Mouse (Mus musculus) megakaryocyte, embryonic 14.5 days (primary cell): ENCODE results near the gene Rnf121.

Source experiments
- FLI1 ChIP-seq: IDR thresholded peaks from 2 replicates; pipeline ENCODE4 v1.6.1; 2012; ENCODE audit warnings: low read length, inconsistent platforms, mixed read lengths
- GATA1 ChIP-seq: IDR thresholded peaks from 3 replicates; pipeline ENCODE4 v1.6.1; 2012; ENCODE audit warnings: mixed read lengths, low read length, inconsistent platforms, borderline replicate concordance

DNA sequence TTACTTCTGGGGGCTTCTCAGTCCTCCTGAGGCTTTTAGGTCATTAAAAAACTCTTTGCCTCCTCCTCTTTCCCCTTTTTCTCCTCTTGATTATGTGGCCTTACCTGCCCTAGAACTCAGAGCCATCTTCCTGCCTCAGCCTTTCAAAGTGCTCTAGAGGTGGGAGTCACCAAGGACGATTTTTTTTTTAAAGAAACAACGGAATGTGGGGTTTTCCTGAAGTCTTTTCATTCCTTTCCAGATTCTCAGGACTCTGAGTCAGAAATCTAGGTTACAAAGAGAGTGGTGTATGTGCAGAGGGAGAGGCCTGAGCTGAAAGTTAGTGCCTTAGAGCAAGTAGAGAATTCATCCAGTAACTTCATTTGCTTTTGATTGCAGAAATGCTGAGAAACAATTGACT is 93.5 kb downstream of the Rnf121 start:
- no peak for TF ChIP-seq FLI1
- no peak for TF ChIP-seq GATA1
